Mouse (Mus musculus): ENCODE measurements at regions not wholly inside any gene's neighbourhood (a gene's known extent, or its start where the extent isn't known, plus 50 kb on each side); places are given as distances from the start of the nearest gene placed in this dataset.

DNA sequence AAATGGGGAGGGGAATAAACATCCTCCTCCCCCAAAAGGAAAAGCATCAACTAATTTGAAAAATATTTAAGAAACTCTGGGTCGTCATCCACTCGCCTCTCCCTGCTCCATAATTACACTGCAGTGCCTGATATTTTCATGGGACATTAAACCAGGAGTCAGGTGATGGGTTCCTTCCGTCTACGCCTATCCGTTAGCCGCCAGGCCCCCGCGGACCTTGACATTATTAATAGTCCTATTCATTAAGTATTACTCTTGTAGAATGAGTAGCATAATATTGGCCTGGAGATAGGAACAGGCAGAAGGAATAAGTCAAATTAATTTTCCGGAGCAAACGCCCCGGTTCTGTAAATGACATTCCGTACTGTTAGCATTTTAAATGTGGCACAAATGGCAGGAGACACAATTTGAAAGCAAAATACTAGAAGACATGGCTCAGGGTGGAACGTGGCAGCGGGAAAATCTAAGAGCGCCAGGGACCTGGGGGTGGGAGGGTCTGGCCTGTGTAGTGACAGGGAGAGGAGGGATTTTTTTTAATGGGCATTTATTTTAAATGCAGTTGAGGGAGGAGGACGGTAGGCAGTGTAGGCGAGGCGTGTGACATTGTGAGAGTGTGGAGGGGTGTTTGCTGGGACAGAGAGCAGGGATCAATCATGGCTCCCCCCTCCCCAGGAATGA is 93.2 kb downstream of the Mrm1 start:
- Histone ChIP-seq H3K27ac (ENCODE audit: insufficient read depth, low read length) (no peak overlapping the region), H3K4me1 (ENCODE audit: control insufficient read depth, insufficient read depth, low read length) (no peaks in the 10 kb centered on the region), H3K4me3 (ENCODE audit: insufficient read depth, low read length) (no peak overlapping the region)
- no peak for TF ChIP-seq CTCF (IDR thresholded peaks at IDR 0.05; ENCODE audit: extremely low read depth, insufficient read depth, low read length)
- no peak for TF ChIP-seq POLR2A (IDR thresholded peaks at IDR 0.05; ENCODE audit: extremely low read depth, insufficient read depth, low read length)

DNA sequence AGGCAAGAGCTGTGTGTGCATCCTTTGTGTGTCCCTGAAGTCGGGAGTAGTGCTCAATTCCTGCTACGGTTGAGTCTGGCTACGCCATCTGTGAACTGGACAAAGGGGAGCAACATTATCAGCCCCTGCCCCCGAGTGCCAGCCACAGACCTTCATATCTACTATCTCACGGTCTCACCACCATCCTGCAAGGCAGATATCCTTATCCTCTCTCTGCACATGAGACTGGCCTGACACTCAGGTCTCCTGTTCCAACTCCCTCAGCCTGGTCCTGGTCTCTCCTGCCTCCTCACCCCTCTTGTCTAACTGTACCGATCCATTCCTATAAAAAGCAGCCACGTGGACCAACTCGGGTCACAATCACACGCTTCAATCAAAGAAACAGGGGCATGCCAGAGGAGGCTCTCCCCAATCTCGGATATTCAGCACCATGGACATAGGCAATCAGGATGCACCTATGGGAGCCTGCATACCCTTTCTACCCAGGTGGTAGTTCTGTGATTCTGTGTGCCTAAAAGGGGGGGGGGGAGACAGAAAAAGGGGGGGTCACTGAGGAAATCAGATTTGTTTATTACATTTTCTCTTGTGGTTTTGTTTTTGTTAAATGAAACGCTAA is 94.0 kb downstream of the Mrm1 start:
- H3K4me1 ChIP-seq (ENCODE audit: control insufficient read depth, insufficient read depth, low read length) = no peaks in the 10 kb centered on the region
- H3K27ac ChIP-seq (ENCODE audit: insufficient read depth, low read length) = no peak overlapping the region
- H3K4me3 ChIP-seq (ENCODE audit: insufficient read depth, low read length) = no peak overlapping the region
- TF ChIP-seq CTCF (IDR thresholded peaks at IDR 0.05; ENCODE audit: extremely low read depth, insufficient read depth, low read length) = no peak
- no peak for TF ChIP-seq POLR2A (IDR thresholded peaks at IDR 0.05; ENCODE audit: extremely low read depth, insufficient read depth, low read length)

- Histone ChIP-seq H3K4me3 (ENCODE audit: insufficient read depth, low read length) (no peak overlapping the region), H3K4me1 (ENCODE audit: control insufficient read depth, insufficient read depth, low read length) (no peaks in the 10 kb centered on the region), H3K27ac (ENCODE audit: insufficient read depth, low read length) (no peak overlapping the region)
- TF ChIP-seq POLR2A (IDR thresholded peaks at IDR 0.05; ENCODE audit: extremely low read depth, insufficient read depth, low read length) (no peak), CTCF (IDR thresholded peaks at IDR 0.05; ENCODE audit: extremely low read depth, insufficient read depth, low read length) (peak; percentile 39)
These were observed 95.2 kb downstream of the Mrm1 start for GRCm38 (mm10) chr11:84724080-84724479.

- Histone ChIP-seq H3K4me3 (ENCODE audit: insufficient read depth, low read length) (no peak overlapping the region), H3K27ac (ENCODE audit: insufficient read depth, low read length) (no peak overlapping the region), H3K4me1 (ENCODE audit: control insufficient read depth, insufficient read depth, low read length) (no peaks in the 10 kb centered on the region)
- no peak for TF ChIP-seq CTCF (IDR thresholded peaks at IDR 0.05; ENCODE audit: extremely low read depth, insufficient read depth, low read length)
- TF ChIP-seq POLR2A (IDR thresholded peaks at IDR 0.05; ENCODE audit: extremely low read depth, insufficient read depth, low read length) = no peak
These were observed 96.6 kb downstream of the Mrm1 start for GRCm38 (mm10) chr11:84722658-84723201.

- TF ChIP-seq POLR2A (IDR thresholded peaks at IDR 0.05; ENCODE audit: extremely low read depth, insufficient read depth, low read length) (no peak), CTCF (IDR thresholded peaks at IDR 0.05; ENCODE audit: extremely low read depth, insufficient read depth, low read length) (peak; percentile 38)
- no peak overlapping the region for H3K27ac ChIP-seq (ENCODE audit: insufficient read depth, low read length)
- no peaks in the 10 kb centered on the region for H3K4me1 ChIP-seq (ENCODE audit: control insufficient read depth, insufficient read depth, low read length)
- no peak overlapping the region for H3K4me3 ChIP-seq (ENCODE audit: insufficient read depth, low read length)
These were observed 97.3 kb downstream of the Mrm1 start for GRCm38 (mm10) chr11:84721979-84722378.

GRCm38 (mm10) chr11:84721150-84721549 is 98.2 kb downstream of the Mrm1 start:
- no peak overlapping the region for H3K4me3 ChIP-seq (ENCODE audit: insufficient read depth, low read length)
- no peak for TF ChIP-seq CTCF (IDR thresholded peaks at IDR 0.05; ENCODE audit: extremely low read depth, insufficient read depth, low read length)
- no peak for TF ChIP-seq POLR2A (IDR thresholded peaks at IDR 0.05; ENCODE audit: extremely low read depth, insufficient read depth, low read length)
- H3K4me1 ChIP-seq (ENCODE audit: control insufficient read depth, insufficient read depth, low read length) = no peaks in the 10 kb centered on the region
- no peak overlapping the region for H3K27ac ChIP-seq (ENCODE audit: insufficient read depth, low read length)

DNA sequence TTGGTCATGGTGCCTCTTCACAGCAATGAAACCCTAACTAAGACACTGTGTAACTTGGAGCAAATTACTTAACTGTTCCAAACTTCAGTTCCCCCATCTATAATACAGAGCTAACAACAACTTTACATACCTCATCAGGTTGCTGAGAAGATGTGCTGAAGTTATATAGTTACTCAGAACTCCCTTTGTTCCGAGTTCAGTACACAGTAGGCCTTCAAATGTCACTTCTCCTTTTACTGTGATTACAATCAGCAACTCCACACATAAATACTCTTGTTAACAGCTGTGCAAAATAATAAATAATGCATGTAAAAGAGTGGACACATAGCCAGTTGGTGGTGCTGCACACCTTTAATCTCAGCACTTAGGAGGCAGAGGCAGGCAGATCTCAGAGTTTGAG is 99.5 kb downstream of the Mrm1 start:
- Histone ChIP-seq H3K4me3 (ENCODE audit: insufficient read depth, low read length) (no peak overlapping the region), H3K4me1 (ENCODE audit: control insufficient read depth, insufficient read depth, low read length) (no peaks in the 10 kb centered on the region), H3K27ac (ENCODE audit: insufficient read depth, low read length) (no peak overlapping the region)
- no peak for TF ChIP-seq CTCF (IDR thresholded peaks at IDR 0.05; ENCODE audit: extremely low read depth, insufficient read depth, low read length)
- TF ChIP-seq POLR2A (IDR thresholded peaks at IDR 0.05; ENCODE audit: extremely low read depth, insufficient read depth, low read length) = no peak

GRCm38 (mm10) chr11:84712731-84713130 is 106.6 kb downstream of the Mrm1 start:
- TF ChIP-seq POLR2A (IDR thresholded peaks at IDR 0.05; ENCODE audit: extremely low read depth, insufficient read depth, low read length) (no peak), CTCF (IDR thresholded peaks at IDR 0.05; ENCODE audit: extremely low read depth, insufficient read depth, low read length) (no peak)
- Histone ChIP-seq H3K27ac (ENCODE audit: insufficient read depth, low read length) (no peak overlapping the region), H3K4me1 (ENCODE audit: control insufficient read depth, insufficient read depth, low read length) (no peaks in the 10 kb centered on the region), H3K4me3 (ENCODE audit: insufficient read depth, low read length) (no peak overlapping the region)

GRCm38 (mm10) chr11:84711886-84712285 is 107.4 kb downstream of the Mrm1 start:
- TF ChIP-seq POLR2A (IDR thresholded peaks at IDR 0.05; ENCODE audit: extremely low read depth, insufficient read depth, low read length) = no peak
- H3K4me1 ChIP-seq (ENCODE audit: control insufficient read depth, insufficient read depth, low read length) = no peaks in the 10 kb centered on the region
- no peak overlapping the region for H3K27ac ChIP-seq (ENCODE audit: insufficient read depth, low read length)
- H3K4me3 ChIP-seq (ENCODE audit: insufficient read depth, low read length) = no peak overlapping the region

- Histone ChIP-seq H3K4me1 (ENCODE audit: control insufficient read depth, insufficient read depth, low read length) (no peaks in the 10 kb centered on the region), H3K27ac (ENCODE audit: insufficient read depth, low read length) (no peak overlapping the region)
- TF ChIP-seq POLR2A (IDR thresholded peaks at IDR 0.05; ENCODE audit: extremely low read depth, insufficient read depth, low read length) = no peak
- no peak for TF ChIP-seq CTCF (IDR thresholded peaks at IDR 0.05; ENCODE audit: extremely low read depth, insufficient read depth, low read length)
These were observed 111.0 kb downstream of the Mrm1 start for GRCm38 (mm10) chr11:84708222-84708730.

More at GRCm38 (mm10) chr11:84708222-84708730, 111.0 kb downstream of the Mrm1 start:
- no peak overlapping the region for H3K4me3 ChIP-seq (ENCODE audit: insufficient read depth, low read length)
